Comparison of ENCODE assay signal across 26 mouse cellular contexts in genomic region chr12:81920614-81921013, GRCm38 (mm10).
DNase-seq lines count a peak whose midpoint lies in the region; ATAC-seq lines count a peak whose summit lies in the region.
"Had no signal": no experiment of that assay in that cellular context is flagged by ENCODE, and none has a peak within 500 bp of the region (broad histone marks: within the 10 kb centered on the region; RNA-seq: fewer than 3 reads in every experiment).

No protein-coding gene starts in this region.

- H3K4me2 ChIP-seq in lung, embryonic 16.5 days (ENCODE audit: low read depth, low read length) = no peak overlapping the region
- H3K4me2 ChIP-seq in forebrain, embryonic 16.5 days (ENCODE audit: low read length) = no peak overlapping the region
- H3K4me2 ChIP-seq: embryonic facial prominence, embryonic 12.5 days; forebrain, embryonic 12.5 days had no signal

- H3K4me3 ChIP-seq in lung, embryonic 16.5 days (ENCODE audit: low read length) = no peak overlapping the region
- H3K4me3 ChIP-seq in forebrain, embryonic 16.5 days (replicated peaks; ENCODE audit: low read length) = no peak overlapping the region
- H3K4me3 ChIP-seq: embryonic facial prominence, embryonic 10.5 days; embryonic facial prominence, embryonic 12.5 days; erythroblast, embryonic 14.5 days; forebrain, embryonic 10.5 days; forebrain, embryonic 12.5 days had no signal

- no peak for DNase-seq in lung, adult 18-20 months
- DNase-seq in cerebellum, postnatal 10 days = no peak
- DNase-seq: adrenal gland, adult 8-10 months; adrenal gland, postnatal 14 days; adrenal gland, postnatal 36 days; B cell, adult 2 months; cerebellum, adult 11-12 months; cerebellum, adult 8-10 months; cerebellum, adult 9-11 months; cerebellum, postnatal 25 days; forebrain, postnatal 0 days had no signal

- H3K36me3 ChIP-seq in lung, embryonic 16.5 days (ENCODE audit: control insufficient read depth, insufficient read depth, low read length) = peaks cover 13% of the 10 kb centered on the region
- peaks cover 11% of the 10 kb centered on the region for H3K36me3 ChIP-seq in forebrain, embryonic 16.5 days (ENCODE audit: control insufficient read depth, insufficient read depth)
- H3K36me3 ChIP-seq: G1E had no signal

- H3K9ac ChIP-seq in lung, embryonic 16.5 days (ENCODE audit: low read length) = no peak overlapping the region
- no peak overlapping the region for H3K9ac ChIP-seq in forebrain, embryonic 16.5 days (replicated peaks; ENCODE audit: low read depth, low read length)
- H3K9ac ChIP-seq: embryonic facial prominence, embryonic 12.5 days; forebrain, embryonic 12.5 days; forebrain, postnatal 0 days had no signal

- H3K27ac ChIP-seq in lung, embryonic 16.5 days (ENCODE audit: low read length) = no peak overlapping the region
- no peak overlapping the region for H3K27ac ChIP-seq in forebrain, embryonic 16.5 days (ENCODE audit: low read length)
- H3K27ac ChIP-seq: embryonic facial prominence, embryonic 10.5 days; embryonic facial prominence, embryonic 12.5 days; forebrain, embryonic 10.5 days; forebrain, embryonic 12.5 days had no signal

- WGBS in lung, embryonic 16.5 days = 72% methylated on average over 2 of the region's 2 CpGs
- WGBS in forebrain, embryonic 16.5 days = 83% methylated on average over 2 of the region's 2 CpGs

- ATAC-seq in lung, embryonic 16.5 days (ENCODE audit: low read depth) = peak; percentile 74; the same call in 1 of the 2 replicates
- peak; percentile 82 for ATAC-seq in granulocyte monocyte progenitor cell, adult 5-6 weeks (replicated peaks; ENCODE audit: poor library complexity, severe bottlenecking)
- peak; percentile 48; the same call in 1 of the 2 replicates for ATAC-seq in megakaryocyte progenitor cell, adult 5-6 weeks (replicated peaks; ENCODE audit: poor library complexity)
- ATAC-seq in forebrain, embryonic 16.5 days = no peak
- ATAC-seq: activated CD4-positive, CD25-positive, alpha-beta regulatory T cell, adult 4 months; CD4-positive, CD25-positive, alpha-beta regulatory T cell, adult 4 months; forebrain, embryonic 14.5 days; forebrain, postnatal 0 days; Patski had no signal

- H3K27me3 ChIP-seq in lung, embryonic 16.5 days (ENCODE audit: control insufficient read depth, insufficient read depth, low read depth, low read length) = no peaks in the 10 kb centered on the region
- no peaks in the 10 kb centered on the region for H3K27me3 ChIP-seq in forebrain, embryonic 16.5 days (replicated peaks; ENCODE audit: control insufficient read depth, insufficient read depth, low read length)
- H3K27me3 ChIP-seq: CH12.LX; embryonic facial prominence, embryonic 12.5 days; forebrain, embryonic 12.5 days; Patski had no signal

- no peaks in the 10 kb centered on the region for H3K9me3 ChIP-seq in lung, embryonic 16.5 days (ENCODE audit: control insufficient read depth, low read length)
- no peaks in the 10 kb centered on the region for H3K9me3 ChIP-seq in forebrain, embryonic 16.5 days (ENCODE audit: control insufficient read depth, low read length)
- H3K9me3 ChIP-seq: embryonic facial prominence, embryonic 10.5 days; embryonic facial prominence, embryonic 12.5 days; forebrain, embryonic 10.5 days; forebrain, embryonic 12.5 days; G1E had no signal

- H3K4me1 ChIP-seq in lung, embryonic 16.5 days (replicated peaks; ENCODE audit: control insufficient read depth, insufficient read depth, low read length) = 0 out of 2 replicates have a peak, but pooled peaks cover 3% of the 10 kb centered on the region
- no peaks in the 10 kb centered on the region for H3K4me1 ChIP-seq in forebrain, embryonic 16.5 days (replicated peaks; ENCODE audit: control insufficient read depth, insufficient read depth, low read length)
- H3K4me1 ChIP-seq: embryonic facial prominence, embryonic 10.5 days; embryonic facial prominence, embryonic 12.5 days; forebrain, embryonic 10.5 days; forebrain, embryonic 12.5 days had no signal
